Mouse (Mus musculus): Measurements from ENCODE around the gene Dgkh.

GRCm38 (mm10) chr14:78537551-78537950 lies 195.0 kb downstream of the Dgkh start:
- TF ChIP-seq CTCF (IDR thresholded peaks at IDR 0.05) (no peak), EP300 (IDR thresholded peaks at IDR 0.05) (no peak)

Data from lung, postnatal 0 days (tissue).